Mouse (Mus musculus) bone marrow, adult 2 months (tissue): ENCODE results near the gene Gabbr2.

Experiments used
- CTCF ChIP-seq: fragments of 200-500 bp; IDR thresholded peaks from 2 replicates; pipeline ENCODE4 v1.5.1; 2011; ENCODE audit warnings: low read length, control low read depth; ENCODE audit not compliant: control insufficient read depth, insufficient read depth
- POLR2A ChIP-seq: fragments of 200-500 bp; IDR thresholded peaks from 2 replicates; pipeline ENCODE4 v1.6.1; 2011; ENCODE audit warnings: low read depth, mild to moderate bottlenecking, control low read depth, low read length, borderline replicate concordance; ENCODE audit not compliant: control insufficient read depth

DNA sequence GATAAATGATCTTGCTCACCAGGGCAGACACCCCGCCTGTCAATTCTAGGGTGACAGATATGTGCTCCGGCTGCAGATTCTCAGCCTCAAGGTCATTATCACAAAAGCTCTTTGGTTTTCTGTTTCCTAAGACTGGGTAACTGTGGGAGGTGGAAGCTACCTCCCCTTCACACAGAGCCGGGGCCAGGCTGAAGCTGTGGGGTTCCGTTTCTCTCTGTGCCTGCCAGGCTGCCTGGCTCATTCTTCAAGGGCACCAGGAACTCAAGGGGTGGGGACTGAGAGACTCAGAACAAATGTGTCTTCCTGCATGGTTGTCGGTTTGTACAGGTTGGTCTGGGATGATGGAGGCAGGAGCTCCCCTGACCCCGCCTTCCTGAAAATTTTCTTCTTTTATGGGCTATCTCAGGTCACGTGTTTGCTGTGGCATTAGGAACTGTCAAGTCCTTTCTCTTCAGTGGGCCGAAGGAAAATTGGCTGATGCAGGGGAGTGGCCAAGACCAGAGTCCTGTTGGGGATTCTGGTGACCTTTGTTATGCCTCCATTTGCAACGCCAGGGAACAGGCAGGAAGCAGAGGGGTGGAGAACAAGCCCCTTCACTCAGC, 254.7 kb downstream of the Gabbr2 start:
- TF ChIP-seq CTCF (no peak), POLR2A (no peak)
